Mouse (Mus musculus): ENCODE measurements around the gene Pqlc2.

DNA sequence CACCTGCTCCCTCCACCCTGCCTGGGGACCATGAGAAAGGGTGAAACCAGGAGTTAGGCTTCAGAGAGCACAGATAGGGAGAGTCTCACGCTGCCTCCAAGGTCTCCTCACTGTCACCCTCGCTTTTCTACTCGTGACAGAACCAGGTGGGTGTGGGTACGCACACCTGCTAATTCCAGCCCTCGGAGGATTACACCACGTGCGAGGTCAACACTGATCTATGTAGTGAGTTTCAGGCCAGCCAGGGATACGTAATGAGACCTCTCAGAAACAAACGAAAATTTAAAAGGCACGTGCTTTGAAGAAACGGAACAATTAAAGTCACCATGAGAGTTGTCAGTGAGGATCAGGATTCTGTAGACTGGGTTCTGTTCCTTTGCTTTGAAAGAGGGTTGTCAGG, 7.9 kb upstream of the Pqlc2 start:
- TF ChIP-seq CTCF (IDR thresholded peaks at IDR 0.05; ENCODE audit: low read depth) (no peak), EP300 (optimal IDR thresholded peaks at IDR 0.05) (no peak)

Data from stomach, postnatal 0 days (tissue).